Comparison of ENCODE assay signal across 8 mouse cellular contexts in the genomic region with DNA sequence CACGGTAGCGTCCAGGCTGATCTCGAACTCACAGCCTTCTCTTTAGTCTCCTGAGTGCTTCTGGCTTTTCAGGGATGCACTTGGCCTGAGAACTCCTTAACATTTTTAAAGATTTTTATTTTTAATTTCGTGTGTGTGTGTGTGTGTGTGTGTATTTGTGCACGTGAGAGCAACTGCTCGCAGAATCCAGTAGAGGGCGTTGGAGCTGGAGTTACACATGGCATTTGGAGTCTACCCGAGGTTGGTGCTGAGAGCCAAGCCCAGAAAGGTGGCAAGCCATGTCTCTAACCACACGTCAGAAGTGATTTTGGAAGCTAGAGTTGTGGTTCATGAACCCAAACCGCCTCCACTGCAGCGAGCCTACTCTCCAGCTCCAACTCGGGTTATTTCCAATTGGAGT. TPM values are rescaled to one million over a fixed set of nuclear protein-coding genes. Genes with fewer than 3 reads are reported as not detected.
DNase-seq lines count a peak whose midpoint lies in the region; ATAC-seq and TF ChIP-seq lines count a peak whose summit lies in the region.

No protein-coding gene starts in this region.

- ATAC-seq in kidney, embryonic 14.5 days (ENCODE audit: low FRiP score, low TSS enrichment), result 0 out of 2 replicates have a peak, but pooled peaks have one; percentile 14
- ATAC-seq in forebrain, embryonic 12.5 days (ENCODE audit: low FRiP score), result no peak
- ATAC-seq in liver, embryonic 16.5 days (ENCODE audit: low read depth), result no peak

- peak; percentile 28 to 55 (median 51); a peak in 5 of 6 replicates for TF ChIP-seq CTCF in MEL (IDR thresholded peaks at IDR 0.05 in 2 of 3, conservative IDR thresholded peaks at IDR 0.05 in 1 of 3; ENCODE audit: control insufficient read depth in 1 of 3, insufficient read depth in 1 of 3, low read depth in 2 of 3, low read length in 3 of 3, poor library complexity in 1 of 3, severe bottlenecking in 1 of 3)

- no peak; the same call in none of the 2 replicates for TF ChIP-seq RAD21 in MEL (IDR thresholded peaks at IDR 0.05; ENCODE audit: low read depth, low read length)

- no peak for TF ChIP-seq EP300 in MEL (IDR thresholded peaks at IDR 0.05; ENCODE audit: low read depth in 1 of 2, low read length in 2 of 2)

- no peaks in the 10 kb centered on the region for H3K9me3 ChIP-seq in kidney, embryonic 14.5 days (ENCODE audit: control insufficient read depth, low read length)
- no peaks in the 10 kb centered on the region for H3K9me3 ChIP-seq in MEL (replicated peaks; ENCODE audit: insufficient read depth, low read length)
- H3K9me3 ChIP-seq in forebrain, embryonic 12.5 days, result no peaks in the 10 kb centered on the region
- H3K9me3 ChIP-seq in liver, embryonic 16.5 days (replicated peaks; ENCODE audit: control insufficient read depth, low read length), result no peaks in the 10 kb centered on the region

- no peak for TF ChIP-seq POLR2A in MEL (IDR thresholded peaks at IDR 0.05; ENCODE audit: control insufficient read depth in 1 of 2, insufficient read depth in 1 of 2, low read depth in 1 of 2, low read length in 2 of 2, poor library complexity in 1 of 2)

- H3K4me2 ChIP-seq in kidney, embryonic 14.5 days (replicated peaks; ENCODE audit: low read depth, low read length), result peak overlapping the region; percentile 80
- H3K4me2 ChIP-seq in forebrain, embryonic 12.5 days, result peak overlapping the region; percentile 88
- H3K4me2 ChIP-seq in liver, embryonic 16.5 days (ENCODE audit: low read depth, low read length), result peak overlapping the region; percentile 89

- peaks cover 18% of the 10 kb centered on the region for H3K79me2 ChIP-seq in MEL (ENCODE audit: control insufficient read depth, insufficient read depth, low read length, poor library complexity)

- no peaks in the 10 kb centered on the region for H3K27me3 ChIP-seq in kidney, embryonic 14.5 days (ENCODE audit: control insufficient read depth, insufficient read depth, low read length)
- no peaks in the 10 kb centered on the region for H3K27me3 ChIP-seq in MEL (ENCODE audit: control insufficient read depth in 1 of 2, insufficient read depth in 2 of 2, low read length in 2 of 2)
- H3K27me3 ChIP-seq in forebrain, embryonic 12.5 days, result no peaks in the 10 kb centered on the region
- H3K27me3 ChIP-seq in liver, embryonic 16.5 days (ENCODE audit: control insufficient read depth, insufficient read depth, low read depth, low read length), result no peaks in the 10 kb centered on the region

- H3K36me3 ChIP-seq in kidney, embryonic 14.5 days (ENCODE audit: control insufficient read depth, insufficient read depth, low read length), result peaks cover 24% of the 10 kb centered on the region
- peaks cover 12 to 13% of the 10 kb centered on the region in 2 experiments for H3K36me3 ChIP-seq in MEL (ENCODE audit: control insufficient read depth in 1 of 2, insufficient read depth in 2 of 2, low read length in 2 of 2)
- peaks cover 27% of the 10 kb centered on the region for H3K36me3 ChIP-seq in forebrain, embryonic 12.5 days (replicated peaks)
- peaks cover 12% of the 10 kb centered on the region for H3K36me3 ChIP-seq in liver, embryonic 16.5 days (ENCODE audit: control insufficient read depth, insufficient read depth)

- peak overlapping the region; percentile 21; the same call in 1 of the 2 replicates for H3K27ac ChIP-seq in kidney, embryonic 14.5 days (ENCODE audit: low read depth, low read length)
- peak overlapping the region; percentile 55; the same call in 1 of the 2 replicates for H3K27ac ChIP-seq in MEL (ENCODE audit: control insufficient read depth, low read depth, low read length)
- H3K27ac ChIP-seq in forebrain, embryonic 12.5 days, result no peak overlapping the region
- H3K27ac ChIP-seq in liver, embryonic 16.5 days (ENCODE audit: low read length), result no peak overlapping the region

- no peak for DNase-seq in kidney, adult 18-20 months
- DNase-seq in MEL (ENCODE audit: low read depth, low spot score), result peak; percentile 63
- no peak for DNase-seq in spleen, postnatal 14 days (ENCODE audit: low spot score in 2 of 2)
- DNase-seq in layer of hippocampus, postnatal 36 days, result no peak
- DNase-seq in cerebellum, adult 18-20 months, result no peak

- H3K9ac ChIP-seq in kidney, embryonic 14.5 days (ENCODE audit: low read depth, low read length), result peak overlapping the region; percentile 92
- H3K9ac ChIP-seq in MEL (ENCODE audit: control insufficient read depth, low read depth, low read length, poor library complexity, severe bottlenecking), result peak overlapping the region; percentile 94
- peak overlapping the region; percentile 90 for H3K9ac ChIP-seq in forebrain, embryonic 12.5 days
- H3K9ac ChIP-seq in liver, embryonic 16.5 days (ENCODE audit: low read depth, low read length), result peak overlapping the region; percentile 89

- peak overlapping the region; percentile 70 for H3K4me3 ChIP-seq in kidney, embryonic 14.5 days (ENCODE audit: low read length)
- H3K4me3 ChIP-seq in MEL (ENCODE audit: control insufficient read depth in 1 of 2, insufficient read depth in 1 of 2, low read depth in 2 of 2, low read length in 2 of 2), result peak overlapping the region; percentile 85 to 89
- peak overlapping the region; percentile 68 for H3K4me3 ChIP-seq in forebrain, embryonic 12.5 days (replicated peaks)
- peak overlapping the region; percentile 83 for H3K4me3 ChIP-seq in liver, embryonic 16.5 days (ENCODE audit: low read depth, low read length)

- H3K4me1 ChIP-seq in kidney, embryonic 14.5 days (ENCODE audit: control insufficient read depth, insufficient read depth, low read length), result peaks cover 6% of the 10 kb centered on the region; the same call in 1 of the 2 replicates
- H3K4me1 ChIP-seq in MEL (ENCODE audit: control insufficient read depth in 1 of 2, insufficient read depth in 2 of 2, low read length in 2 of 2), result peaks cover 4 to 16% of the 10 kb centered on the region in 2 experiments
- peaks cover 9% of the 10 kb centered on the region for H3K4me1 ChIP-seq in forebrain, embryonic 12.5 days
- peaks cover 15% of the 10 kb centered on the region for H3K4me1 ChIP-seq in liver, embryonic 16.5 days (ENCODE audit: control insufficient read depth, low read depth, low read length)

- WGBS in kidney, embryonic 14.5 days, result 51% methylated on average over 12 of the region's 12 CpGs
- 50% methylated on average over 12 of the region's 12 CpGs for WGBS in forebrain, embryonic 12.5 days
- WGBS in liver, embryonic 16.5 days (ENCODE audit: insufficient replicate concordance), result 39% methylated on average over 12 of the region's 12 CpGs

TF ChIP-seq in MEL, 35 proteins besides CTCF, POLR2A, EP300 and RAD21 (continues in another document):
- TF ChIP-seq E2F4 (IDR thresholded peaks at IDR 0.05; ENCODE audit: borderline replicate concordance, low read depth, low read length), result no peak
- TF ChIP-seq CHD1 (IDR thresholded peaks at IDR 0.05; ENCODE audit: low read depth, low read length), result peak; percentile 52; the same call in 1 of the 2 replicates
- no peak for TF ChIP-seq USF2 (IDR thresholded peaks at IDR 0.05; ENCODE audit: borderline replicate concordance in 1 of 2, insufficient read depth in 1 of 2, low read depth in 1 of 2, low read length in 2 of 2)
- no peak for TF ChIP-seq GATA1 (IDR thresholded peaks at IDR 0.05; ENCODE audit: low read depth, low read length)

RNA-seq across cellular contexts. Expression of a gene that starts 0.7 kb away (rescaled TPM):
- polyA plus RNA-seq in kidney, embryonic 14.5 days (2014; fragmentation: Nextera tagmentation; extraction: Ambion mirVana), result 95.9 and 103 TPM in 2 replicates
- 82.8 and 95.6 TPM in 2 replicates for total RNA-seq in MEL (2012; rRNA removed)
- 10 to 100 TPM in 1 of 2 experiments, not detected in 1; 80.6 TPM for polyA plus RNA-seq in MEL (2012; ENCODE audit: insufficient read depth in 1 of 2, insufficient read length in 2 of 2, low read depth in 1 of 2, low replicate concordance in 2 of 2, missing spikeins in 1 of 2)
- polyA plus RNA-seq in forebrain, embryonic 12.5 days (2016; fragmentation: Nextera tagmentation; extraction: Ambion mirVana), result 68.5 and 71.3 TPM in 2 replicates
- 30.1 and 30.9 TPM in 2 replicates for polyA plus RNA-seq in liver, embryonic 16.5 days (2015; fragmentation: Nextera tagmentation; extraction: Ambion mirVana)
- 10 to 100 TPM; 43.4 to 50.6 TPM for total RNA-seq in layer of hippocampus, postnatal 36 days (2021)

RNA-seq across cellular contexts. Expression of a gene that starts 7.5 kb away (rescaled TPM):
- not detected in 2 replicates for polyA plus RNA-seq in kidney, embryonic 14.5 days (2014; fragmentation: Nextera tagmentation; extraction: Ambion mirVana)
- total RNA-seq in MEL (2012; rRNA removed), result not detected in 2 replicates
- not detected for polyA plus RNA-seq in MEL (2012; ENCODE audit: insufficient read depth in 1 of 2, insufficient read length in 2 of 2, low read depth in 1 of 2, low replicate concordance in 2 of 2, missing spikeins in 1 of 2)
- polyA plus RNA-seq in forebrain, embryonic 12.5 days (2016; fragmentation: Nextera tagmentation; extraction: Ambion mirVana), result not detected in 2 replicates
- 0.14 and 0.40 TPM in 2 replicates for polyA plus RNA-seq in liver, embryonic 16.5 days (2015; fragmentation: Nextera tagmentation; extraction: Ambion mirVana)
- total RNA-seq in layer of hippocampus, postnatal 36 days (2021), result not detected

RNA-seq across cellular contexts. Expression of a gene that starts 15.2 kb away (rescaled TPM):
- 3.5 and 6.1 TPM in 2 replicates for polyA plus RNA-seq in kidney, embryonic 14.5 days (2014; fragmentation: Nextera tagmentation; extraction: Ambion mirVana)
- total RNA-seq in MEL (2012; rRNA removed), result 0.13 TPM in 1 of 2 replicates, not detected in the other
- polyA plus RNA-seq in MEL (2012; ENCODE audit: insufficient read depth in 1 of 2, insufficient read length in 2 of 2, low read depth in 1 of 2, low replicate concordance in 2 of 2, missing spikeins in 1 of 2), result not detected
- polyA plus RNA-seq in forebrain, embryonic 12.5 days (2016; fragmentation: Nextera tagmentation; extraction: Ambion mirVana), result 0.46 and 0.55 TPM in 2 replicates
- 0.19 and 0.33 TPM in 2 replicates for polyA plus RNA-seq in liver, embryonic 16.5 days (2015; fragmentation: Nextera tagmentation; extraction: Ambion mirVana)
- under 1 TPM; 0.25 to 0.27 TPM for total RNA-seq in layer of hippocampus, postnatal 36 days (2021)

RNA-seq across cellular contexts. Expression of a gene that starts 24.0 kb away (rescaled TPM):
- 29.0 and 30.5 TPM in 2 replicates for polyA plus RNA-seq in kidney, embryonic 14.5 days (2014; fragmentation: Nextera tagmentation; extraction: Ambion mirVana)
- total RNA-seq in MEL (2012; rRNA removed), result 24.8 and 29.4 TPM in 2 replicates
- 10 to 100 TPM in 1 of 2 experiments, not detected in 1; 34.1 TPM for polyA plus RNA-seq in MEL (2012; ENCODE audit: insufficient read depth in 1 of 2, insufficient read length in 2 of 2, low read depth in 1 of 2, low replicate concordance in 2 of 2, missing spikeins in 1 of 2)
- polyA plus RNA-seq in forebrain, embryonic 12.5 days (2016; fragmentation: Nextera tagmentation; extraction: Ambion mirVana), result 23.8 and 28.1 TPM in 2 replicates
- 11.8 and 12.1 TPM in 2 replicates for polyA plus RNA-seq in liver, embryonic 16.5 days (2015; fragmentation: Nextera tagmentation; extraction: Ambion mirVana)
- 10 to 100 TPM; 31.1 to 32.4 TPM for total RNA-seq in layer of hippocampus, postnatal 36 days (2021)

RNA-seq across cellular contexts. Expression of a gene that starts 28.1 kb away (rescaled TPM):
- 9.3 and 9.5 TPM in 2 replicates for polyA plus RNA-seq in kidney, embryonic 14.5 days (2014; fragmentation: Nextera tagmentation; extraction: Ambion mirVana)
- total RNA-seq in MEL (2012; rRNA removed), result 0.52 and 1.2 TPM in 2 replicates
- 1 to 10 TPM in 1 of 2 experiments, not detected in 1; 1.8 TPM for polyA plus RNA-seq in MEL (2012; ENCODE audit: insufficient read depth in 1 of 2, insufficient read length in 2 of 2, low read depth in 1 of 2, low replicate concordance in 2 of 2, missing spikeins in 1 of 2)
- 1.6 and 2.2 TPM in 2 replicates for polyA plus RNA-seq in forebrain, embryonic 12.5 days (2016; fragmentation: Nextera tagmentation; extraction: Ambion mirVana)
- polyA plus RNA-seq in liver, embryonic 16.5 days (2015; fragmentation: Nextera tagmentation; extraction: Ambion mirVana), result 9.5 and 11.9 TPM in 2 replicates
- total RNA-seq in layer of hippocampus, postnatal 36 days (2021), result 1 to 10 TPM; 6.4 to 9.7 TPM

Comparison
In these comparisons a context has a peak if more than half of its experiments do, and no peak if none do; other contexts are left out.
1. H3K27ac ChIP-seq: peak in kidney, embryonic 14.5 days (single experiment) and MEL (single experiment); none in forebrain, embryonic 12.5 days (single experiment) and liver, embryonic 16.5 days (single experiment).
2. Peak in every context shown above with its lines, with median percentiles within 50 percentile points of each other: H3K4me2 ChIP-seq, H3K4me3 ChIP-seq and H3K9ac ChIP-seq.